Mouse (Mus musculus) small intestine, adult 2 months (tissue): ENCODE results near the gene Calcb. TPM values are rescaled to one million over a fixed set of nuclear protein-coding genes. Genes with fewer than 3 reads are reported as not detected.

ENCODE experiments used
- H3K27ac ChIP-seq: fragments of 200-500 bp; 2 replicates; pipeline ENCODE4 v1.5.1; 2012; ENCODE audit warnings: low read depth, low read length, control low read depth, inconsistent platforms; ENCODE audit not compliant: insufficient read depth
- H3K27me3 ChIP-seq: fragments of 200-500 bp; 2 replicates; pipeline ENCODE4 v1.6.1; 2012; ENCODE audit warnings: mild to moderate bottlenecking, moderate library complexity, low read length, inconsistent platforms; ENCODE audit not compliant: control insufficient read depth, insufficient read depth
- H3K36me3 ChIP-seq: fragments of 200-500 bp; 2 replicates; pipeline ENCODE4 v1.6.1; 2012; ENCODE audit warnings: mild to moderate bottlenecking, low read length, control low read depth, inconsistent platforms; ENCODE audit not compliant: control insufficient read depth, insufficient read depth
- H3K4me1 ChIP-seq: fragments of 200-500 bp; 2 replicates; pipeline ENCODE4 v1.6.1; 2012; ENCODE audit warnings: low read length, inconsistent platforms, mixed read lengths; ENCODE audit not compliant: control insufficient read depth, insufficient read depth, insufficient read length
- H3K4me3 ChIP-seq: fragments of 200-500 bp; 2 replicates; pipeline ENCODE4 v1.5.1; 2012; ENCODE audit warnings: low read depth, mild to moderate bottlenecking, control low read depth, inconsistent platforms, low read length, moderate library complexity
- CTCF ChIP-seq: fragments of 200-500 bp; IDR thresholded peaks from 2 replicates; pipeline ENCODE4 v1.5.1; 2012; ENCODE audit warnings: low read depth, mild to moderate bottlenecking, control low read depth, inconsistent platforms, low read length, moderate library complexity, mixed read lengths; ENCODE audit not compliant: insufficient replicate concordance, insufficient read length; ENCODE audit errors: extremely low read depth
- POLR2A ChIP-seq: fragments of 200-500 bp; IDR thresholded peaks from 2 replicates; pipeline ENCODE4 v1.6.1; 2012; ENCODE audit warnings: low read depth, mild to moderate bottlenecking, control low read depth, inconsistent platforms, low read length, moderate library complexity
- WGBS: fragments of 180-500 bp; shearing (Covaris S2); methylation state at CpG from one replicate; pipeline ENCODE4 v1.1.7; 2018; 5-methylcytosine and 5-hydroxymethylcytosine counted together
- polyA plus RNA-seq: library from polyadenylated mRNA; depleted of rRNA; stranded (reverse); fragments of >200 nt; gene quantifications from 2 replicates; pipeline ENCODE4 v1.2.3, GENCODE M21; 2012

Gene Calcb
- polyA plus RNA-seq, 1 experiment, result 1.2 TPM

DNA sequence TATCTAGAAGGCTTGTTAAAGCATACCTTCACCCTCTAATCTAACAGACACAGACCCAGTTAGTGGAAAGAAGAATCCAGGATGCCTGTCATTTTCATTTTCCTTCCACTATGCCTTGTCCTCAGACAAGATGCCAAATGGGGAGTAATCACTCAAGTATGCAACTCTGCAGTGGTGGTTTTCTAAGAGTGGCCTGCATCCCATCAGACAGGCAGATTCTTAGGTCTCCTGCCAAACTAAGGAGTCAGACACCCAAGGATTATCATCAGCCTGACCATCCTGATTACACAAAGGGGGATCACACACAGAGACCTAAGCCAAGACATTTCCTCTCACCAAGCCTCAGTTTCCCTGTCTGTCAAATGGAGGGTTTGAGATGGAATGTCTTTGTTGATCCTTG is 19.7 kb downstream of the Calcb start:
- Histone ChIP-seq H3K36me3 (no peaks in the 10 kb centered on the region), H3K4me3 (no peak overlapping the region), H3K4me1 (no peaks in the 10 kb centered on the region), H3K27ac (no peak overlapping the region), H3K27me3 (no peaks in the 10 kb centered on the region)
- TF ChIP-seq POLR2A (no peak), CTCF (no peak)

DNA sequence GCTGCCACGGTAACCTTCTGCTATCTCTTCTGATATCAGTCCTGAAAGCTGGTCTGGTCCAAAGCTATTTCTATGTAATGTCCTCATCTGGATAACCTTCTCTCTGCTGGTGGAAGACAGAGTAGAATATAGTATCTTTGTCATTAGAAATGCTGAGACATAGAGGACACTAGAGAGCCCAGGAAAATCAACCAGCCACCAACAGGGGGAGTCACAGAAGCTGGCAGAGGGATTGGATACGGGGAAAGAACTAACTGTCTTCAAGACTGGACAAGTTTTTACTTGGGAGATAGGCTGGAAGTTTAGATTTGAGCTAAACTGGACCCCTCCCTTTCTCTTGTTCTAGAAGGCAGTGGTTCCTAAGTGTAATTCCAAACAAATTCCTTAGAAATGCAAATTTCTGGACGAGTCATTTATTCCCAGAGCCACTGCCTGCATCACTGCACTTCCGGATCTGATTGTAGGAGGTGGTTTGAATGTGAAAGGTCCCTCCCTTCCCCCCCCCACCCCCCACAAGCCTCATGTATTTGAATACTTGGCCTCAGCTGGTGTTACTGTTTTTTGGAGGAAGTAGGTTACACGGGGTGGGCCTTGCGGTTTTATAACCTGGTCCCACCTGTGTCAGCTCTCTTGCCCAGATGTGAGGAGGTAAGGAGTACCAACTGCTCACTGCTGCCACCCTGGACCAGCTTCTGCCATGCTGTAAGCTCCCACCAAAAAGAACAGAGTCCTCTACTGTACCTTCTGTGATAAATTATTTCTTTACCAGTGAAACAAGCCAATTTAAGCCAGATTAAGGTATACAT is 22.1 kb downstream of the Calcb start:
- 42% methylated on average over 6 of the region's 6 CpGs for WGBS
- H3K27me3 ChIP-seq, result no peaks in the 10 kb centered on the region; the same call in 1 of the 2 replicates
- no peaks in the 10 kb centered on the region for H3K36me3 ChIP-seq
- peaks cover 5% of the 10 kb centered on the region; the same call in 1 of the 2 replicates for H3K4me1 ChIP-seq
- TF ChIP-seq POLR2A (no peak), CTCF (no peak)
- no peak overlapping the region for H3K4me3 ChIP-seq
- no peak overlapping the region for H3K27ac ChIP-seq

DNA sequence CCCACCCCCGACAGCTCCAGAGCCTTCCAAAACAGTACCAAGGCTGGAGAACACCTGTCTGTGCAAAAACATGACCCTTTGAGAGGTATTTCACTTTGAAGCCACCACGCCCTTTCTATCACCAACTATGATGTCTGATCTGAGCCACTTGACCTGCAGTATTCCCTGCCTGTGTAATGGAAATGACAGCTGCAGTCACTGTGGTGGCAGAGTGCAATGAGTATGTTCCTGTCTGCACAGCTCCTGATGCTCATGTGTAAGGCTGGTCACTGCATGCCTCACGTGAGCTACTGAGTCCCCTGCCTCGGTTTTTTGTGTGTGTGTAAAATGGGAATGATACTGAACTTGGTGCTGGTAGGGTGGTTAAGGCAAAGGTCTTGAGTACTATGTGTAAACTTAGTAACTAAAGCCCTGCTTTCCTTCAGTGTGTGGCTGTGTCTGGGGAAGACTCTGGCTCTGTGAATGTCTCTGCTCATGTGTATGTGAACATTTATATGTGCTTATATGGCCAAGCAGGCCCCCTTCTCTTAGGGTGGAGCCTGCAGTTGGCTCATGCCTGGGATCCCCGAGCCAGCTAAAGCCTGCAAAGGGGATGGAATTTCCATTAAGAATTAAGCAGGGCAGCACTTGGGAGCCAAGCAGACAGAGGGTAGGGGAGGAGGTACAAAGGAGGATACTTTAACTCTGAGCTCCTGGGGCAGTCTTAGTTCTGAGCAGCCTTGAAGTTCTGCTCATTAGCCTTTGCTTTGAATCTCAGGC is 24.8 kb downstream of the Calcb start, which contains the start of gene Insc:
Insc (plus strand) TSS at position 673 of the 759 bp plus-strand sequence.
- no peaks in the 10 kb centered on the region; the same call in 1 of the 2 replicates for H3K27me3 ChIP-seq
- WGBS, result 74% methylated on average over 5 of the region's 5 CpGs
- no peak within 1 kb of the TSS for H3K27ac ChIP-seq
- peaks cover 6% of the 10 kb centered on the region; the same call in 1 of the 2 replicates for H3K4me1 ChIP-seq
- H3K4me3 ChIP-seq, result no peak within 1 kb of the TSS
- no peak for TF ChIP-seq CTCF
- TF ChIP-seq POLR2A, result no peak
- no peaks in the 10 kb centered on the region for H3K36me3 ChIP-seq

- 34% methylated on average over 3 of the region's 3 CpGs for WGBS
- Histone ChIP-seq H3K27me3 (no peaks in the 10 kb centered on the region; the same call in 1 of the 2 replicates), H3K27ac (no peak overlapping the region), H3K4me1 (peaks cover 6% of the 10 kb centered on the region; the same call in 1 of the 2 replicates), H3K4me3 (no peak overlapping the region), H3K36me3 (no peaks in the 10 kb centered on the region)
- no peak for TF ChIP-seq CTCF
- TF ChIP-seq POLR2A, result no peak
These were observed 26.3 kb downstream of the Calcb start for GRCm38 (mm10) chr7:114744639-114745245.

DNA sequence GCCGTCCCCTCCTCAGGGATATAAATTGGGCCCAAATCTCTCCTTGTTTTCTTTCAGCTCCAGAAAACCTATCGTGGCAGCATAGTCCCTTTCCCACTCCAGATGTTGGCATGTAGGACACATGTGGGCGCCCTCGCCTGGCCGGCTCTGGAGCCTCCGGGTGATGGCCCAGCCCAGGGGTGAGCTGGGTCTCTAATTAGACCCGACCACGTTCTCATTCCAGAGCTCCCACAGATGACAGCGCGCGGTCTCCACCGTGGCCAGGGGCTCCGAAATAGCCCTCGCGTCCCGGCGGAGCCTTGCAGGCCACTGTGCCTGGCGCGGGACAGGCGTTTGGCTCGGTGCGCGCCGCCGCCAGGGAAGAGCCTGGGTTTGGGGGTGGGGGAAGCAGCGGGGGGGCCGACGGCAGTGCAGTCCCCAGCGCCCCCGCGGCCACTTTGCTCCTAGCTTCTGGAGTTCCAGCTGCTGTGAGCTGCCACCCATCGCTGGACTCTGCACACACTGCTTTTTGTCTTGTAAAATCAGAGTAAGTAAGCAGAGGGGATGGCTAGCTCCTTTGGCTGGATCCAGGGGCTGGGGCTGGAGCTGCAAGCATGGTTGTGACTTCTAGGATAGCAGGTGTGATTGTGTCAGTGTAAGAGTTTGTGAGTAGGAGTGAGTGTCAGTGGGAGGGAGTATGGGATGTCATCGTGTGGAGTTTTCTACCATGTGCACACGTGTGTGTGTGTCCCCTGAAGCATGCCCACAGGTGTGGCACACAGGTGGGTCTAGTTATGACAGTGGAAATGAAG is 27.2 kb downstream of the Calcb start:
- no peaks in the 10 kb centered on the region; the same call in 1 of the 2 replicates for H3K27me3 ChIP-seq
- peaks cover 6% of the 10 kb centered on the region; the same call in 1 of the 2 replicates for H3K4me1 ChIP-seq
- TF ChIP-seq POLR2A, result no peak
- no peak overlapping the region for H3K27ac ChIP-seq
- H3K36me3 ChIP-seq, result no peaks in the 10 kb centered on the region
- H3K4me3 ChIP-seq, result peak overlapping the region; percentile 34
- 7% methylated on average over 34 of the region's 34 CpGs for WGBS

DNA sequence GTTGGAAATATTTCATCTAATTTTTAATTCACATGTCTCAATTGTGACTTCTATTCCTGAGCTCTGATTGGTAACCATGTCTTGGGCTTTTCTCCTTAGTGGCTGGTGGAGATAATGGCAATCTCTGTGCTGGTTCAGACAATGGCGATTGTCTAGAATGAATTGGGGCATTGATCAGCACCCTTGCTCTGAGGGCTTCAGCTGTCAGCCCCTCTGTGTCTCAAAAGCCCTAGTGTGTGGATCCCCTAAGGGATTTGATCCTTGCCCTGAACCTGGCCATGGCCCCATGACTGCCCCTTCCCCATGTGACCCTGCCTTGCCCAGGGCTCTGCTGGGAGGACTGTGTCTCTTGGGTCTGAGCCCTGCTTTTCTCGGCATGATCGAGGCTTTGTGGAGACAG is 29.2 kb downstream of the Calcb start:
- no peak for TF ChIP-seq POLR2A
- TF ChIP-seq CTCF, result no peak
- Histone ChIP-seq H3K27me3 (no peaks in the 10 kb centered on the region; the same call in 1 of the 2 replicates), H3K4me3 (no peak overlapping the region), H3K4me1 (peaks cover 6% of the 10 kb centered on the region; the same call in 1 of the 2 replicates), H3K36me3 (no peaks in the 10 kb centered on the region), H3K27ac (no peak overlapping the region)
- WGBS, result 79% methylated on average over 3 of the region's 3 CpGs
